Comparison of ENCODE assay signal across 19 mouse cellular contexts in genomic region chr13:29987956-29988355, GRCm38 (mm10). TPM values are rescaled to one million over a fixed set of nuclear protein-coding genes. Genes with fewer than 3 reads are reported as not detected.
DNase-seq lines count a peak whose midpoint lies in the region; TF ChIP-seq lines count a peak whose summit lies in the region.
"Had no signal": no experiment of that assay in that cellular context is flagged by ENCODE, and none has a peak within 500 bp of the region (broad histone marks: within the 10 kb centered on the region; RNA-seq: fewer than 3 reads in every experiment).

No protein-coding gene starts in this region.

- H3K27me3 ChIP-seq in small intestine, adult 2 months (ENCODE audit: control insufficient read depth, insufficient read depth, low read length) = no peaks in the 10 kb centered on the region
- H3K27me3 ChIP-seq: CH12.LX; embryonic facial prominence, embryonic 12.5 days; Patski had no signal

- DNase-seq in heart, adult 11 months = peak; percentile 41
- no peak for DNase-seq in heart, adult 8-10 months (ENCODE audit: low spot score)
- DNase-seq in retina, adult 2 months (ENCODE audit: low read depth, low spot score) = peak; percentile 77
- peak; percentile 73 for DNase-seq in retina, postnatal 1 day
- DNase-seq in c-Kit-positive CD71-positive TER-119-positive erythroid progenitor cells, embryonic 14.5 days (ENCODE audit: low spot score) = no peak
- DNase-seq in kidney, postnatal 10 days = no peak
- DNase-seq: adrenal gland, adult 2 months; adrenal gland, postnatal 10 days; adrenal gland, postnatal 25 days; B cell, adult 2 months; cerebellum, adult 2 months; cerebellum, adult 9-10 months; cerebellum, postnatal 10 days; cerebellum, postnatal 25 days had no signal

- no peaks in the 10 kb centered on the region for H3K36me3 ChIP-seq in small intestine, adult 2 months (ENCODE audit: control insufficient read depth, insufficient read depth, low read length)
- H3K36me3 ChIP-seq: embryonic facial prominence, embryonic 10.5 days; embryonic facial prominence, embryonic 12.5 days had no signal

- 92% methylated on average over 6 of the region's 6 CpGs for WGBS in small intestine, adult 2 months

- TF ChIP-seq POLR2A in small intestine, adult 2 months (IDR thresholded peaks at IDR 0.05; ENCODE audit: low read depth, low read length) = no peak

- H3K4me1 ChIP-seq in small intestine, adult 2 months (ENCODE audit: control insufficient read depth, insufficient read depth, insufficient read length, low read length) = peaks cover 14% of the 10 kb centered on the region

- H3K27ac ChIP-seq in small intestine, adult 2 months (ENCODE audit: insufficient read depth, low read depth, low read length) = peak overlapping the region; percentile 17; the same call in 1 of the 2 replicates
- H3K27ac ChIP-seq: embryonic facial prominence, embryonic 10.5 days; embryonic facial prominence, embryonic 12.5 days had no signal

- TF ChIP-seq CTCF in small intestine, adult 2 months (IDR thresholded peaks at IDR 0.05; ENCODE audit: extremely low read depth, insufficient read length, insufficient replicate concordance, low read depth, low read length) = no peak

- no peak overlapping the region for H3K4me3 ChIP-seq in small intestine, adult 2 months (ENCODE audit: low read depth, low read length)
- H3K4me3 ChIP-seq: embryonic facial prominence, embryonic 10.5 days; embryonic facial prominence, embryonic 12.5 days had no signal

RNA-seq across cellular contexts. Expression of gene E2f3, which starts 2.1 kb away (rescaled TPM):
- total RNA-seq in heart, adult 8-10 months (2022) = 1 to 10 TPM; 4.8 to 8.6 (median 6.5) TPM
- 1.3 and 3.4 TPM in 2 replicates for polyA plus RNA-seq in small intestine, adult 2 months (2012; rRNA removed)

Comparison
In these comparisons a context has a peak if more than half of its experiments do, and no peak if none do; other contexts are left out.
1. DNase-seq: peak in heart, adult 11 months (single experiment), retina, adult 2 months (single experiment) and retina, postnatal 1 day (single experiment); none in heart, adult 8-10 months (single experiment), c-Kit-positive CD71-positive TER-119-positive erythroid progenitor cells, embryonic 14.5 days (single experiment) and kidney, postnatal 10 days (single experiment).